In the genomic region with DNA sequence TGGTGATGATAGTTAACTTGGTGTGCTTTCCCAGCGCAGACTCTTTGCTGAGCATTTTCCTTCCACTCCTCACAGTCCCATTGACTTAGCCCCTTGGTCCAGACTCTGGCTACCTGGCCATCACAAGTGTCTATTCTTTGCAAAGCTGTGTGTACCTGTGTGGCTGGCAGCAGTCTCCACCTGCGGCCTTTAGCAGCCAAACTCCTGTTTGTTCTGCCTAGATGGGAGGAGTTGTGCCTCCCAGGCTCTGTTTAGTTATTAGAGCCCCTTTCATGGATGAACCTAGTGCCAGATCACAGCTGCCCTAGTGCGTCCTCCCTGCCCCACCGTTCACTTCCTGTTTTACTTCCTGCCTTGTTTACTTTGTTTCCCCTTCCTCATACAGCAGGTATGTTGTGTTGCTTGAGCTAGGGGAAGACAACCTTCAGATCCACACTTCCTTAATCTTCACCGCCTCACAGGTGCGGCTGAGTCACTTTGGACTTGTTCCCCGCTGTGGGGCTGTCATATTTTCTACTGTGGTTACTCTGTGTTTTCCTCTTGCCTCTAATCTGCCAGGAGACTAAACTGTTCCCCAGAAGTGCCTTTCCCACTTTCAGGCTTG, we compare ENCODE assay signal across 8 mouse cellular contexts. TPM values are rescaled to one million over a fixed set of nuclear protein-coding genes. Genes with fewer than 3 reads are reported as not detected.
DNase-seq lines count a peak whose midpoint lies in the region.
"Had no signal": no experiment of that assay in that cellular context is flagged by ENCODE, and none has a peak within 500 bp of the region (broad histone marks: within the 10 kb centered on the region; RNA-seq: fewer than 3 reads in every experiment).

No protein-coding gene starts in this region.

- DNase-seq in right cerebral cortex, postnatal 25 days: peak; percentile 18
- DNase-seq in right cerebral cortex, postnatal 36 days (ENCODE audit: low spot score in 2 of 2): no peak
- DNase-seq in c-Kit-positive CD71-negative TER-119-negative erythroid progenitor cells, embryonic 14.5 days (ENCODE audit: low read depth): peak; percentile 22
- DNase-seq in thymus, postnatal 36 days: peak; percentile 25 to 46
- no peak for DNase-seq in cerebellum, postnatal 10 days
- no peak for DNase-seq in hindbrain, embryonic 10.5 days (ENCODE audit: low spot score)

- H3K9me3 ChIP-seq in megakaryocyte, embryonic 14.5 days: no peaks in the 10 kb centered on the region
- H3K9me3 ChIP-seq in hindbrain, embryonic 10.5 days: no peaks in the 10 kb centered on the region

- peaks cover 42% of the 10 kb centered on the region for H3K4me1 ChIP-seq in megakaryocyte, embryonic 14.5 days
- H3K4me1 ChIP-seq in hindbrain, embryonic 10.5 days (replicated peaks): 0 out of 2 replicates have a peak, but pooled peaks cover 3% of the 10 kb centered on the region

- WGBS in hindbrain, embryonic 10.5 days: 75% methylated on average over 7 of the region's 7 CpGs

- peaks cover 38% of the 10 kb centered on the region for H3K36me3 ChIP-seq in megakaryocyte, embryonic 14.5 days (replicated peaks; ENCODE audit: low read length)
- peaks cover 14% of the 10 kb centered on the region for H3K36me3 ChIP-seq in hindbrain, embryonic 10.5 days

- H3K4me3 ChIP-seq in megakaryocyte, embryonic 14.5 days (replicated peaks): peak overlapping the region; percentile 71
- no peak overlapping the region for H3K4me3 ChIP-seq in hindbrain, embryonic 10.5 days
- H3K4me3 ChIP-seq: erythroblast, embryonic 14.5 days had no signal

- no peak overlapping the region for H3K27ac ChIP-seq in hindbrain, embryonic 10.5 days

- no peaks in the 10 kb centered on the region for H3K27me3 ChIP-seq in megakaryocyte, embryonic 14.5 days (replicated peaks)
- no peaks in the 10 kb centered on the region for H3K27me3 ChIP-seq in hindbrain, embryonic 10.5 days (ENCODE audit: insufficient read depth, poor library complexity, severe bottlenecking)

RNA-seq across cellular contexts. Expression of gene Chp1, which starts 11.3 kb away (rescaled TPM):
- 9.7 and 15.1 TPM in 2 replicates for polyA plus RNA-seq in megakaryocyte, embryonic 14.5 days (2012; ENCODE audit: insufficient read depth, low replicate concordance)
- polyA plus RNA-seq in hindbrain, embryonic 10.5 days (2016; fragmentation: Nextera tagmentation; extraction: Ambion mirVana): 52.2 and 52.9 TPM in 2 replicates

RNA-seq across cellular contexts. Expression of gene Exd1, which starts 11.4 kb away (rescaled TPM):
- polyA plus RNA-seq in megakaryocyte, embryonic 14.5 days (2012; ENCODE audit: insufficient read depth, low replicate concordance): 0.01 TPM in 1 of 2 replicates, not detected in the other
- polyA plus RNA-seq in hindbrain, embryonic 10.5 days (2016; fragmentation: Nextera tagmentation; extraction: Ambion mirVana): 0.35 and 0.78 TPM in 2 replicates
- polyA plus RNA-seq: erythroblast, embryonic 14.5 days had no signal

RNA-seq across cellular contexts. Expression of gene Nusap1, which starts 59.3 kb away (rescaled TPM):
- 1.3 TPM in 1 of 2 replicates, not detected in the other for polyA plus RNA-seq in megakaryocyte, embryonic 14.5 days (2012; ENCODE audit: insufficient read depth, low replicate concordance)
- 72.8 and 93.0 TPM in 2 replicates for polyA plus RNA-seq in hindbrain, embryonic 10.5 days (2016; fragmentation: Nextera tagmentation; extraction: Ambion mirVana)

RNA-seq across cellular contexts. Expression of gene Oip5, which starts 59.4 kb away (rescaled TPM):
- 4.8 TPM in 1 of 2 replicates, not detected in the other for polyA plus RNA-seq in megakaryocyte, embryonic 14.5 days (2012; ENCODE audit: insufficient read depth, low replicate concordance)
- polyA plus RNA-seq in hindbrain, embryonic 10.5 days (2016; fragmentation: Nextera tagmentation; extraction: Ambion mirVana): 36.8 and 40.1 TPM in 2 replicates

Comparison
In these comparisons a context has a peak if more than half of its experiments do, and no peak if none do; other contexts are left out.
1. DNase-seq: peak in right cerebral cortex, postnatal 25 days (single experiment), c-Kit-positive CD71-negative TER-119-negative erythroid progenitor cells, embryonic 14.5 days (single experiment) and thymus, postnatal 36 days (2 of 2); none in right cerebral cortex, postnatal 36 days (0 of 2), cerebellum, postnatal 10 days (0 of 2) and hindbrain, embryonic 10.5 days (single experiment).
2. RNA of gene Nusap1, which starts 59.3 kb away (polyA plus RNA-seq): 72.8 to 93.0 TPM in hindbrain, embryonic 10.5 days; 1.3 TPM in megakaryocyte, embryonic 14.5 days; every median in the first group is over 10 times any median in the second.